Mouse (Mus musculus): Measurements from ENCODE around the gene Rmi1.

GRCm38 (mm10) chr13:58439716-58440115 lies 37.7 kb downstream of the Rmi1 start:
- TF ChIP-seq CTCF (IDR thresholded peaks at IDR 0.05; ENCODE audit: borderline replicate concordance, insufficient read depth, low read length) (no peak), POLR2A (IDR thresholded peaks at IDR 0.05; ENCODE audit: low read depth, low read length) (no peak)
